Mouse (Mus musculus): Measurements from ENCODE around the gene Adprhl2.

DNA sequence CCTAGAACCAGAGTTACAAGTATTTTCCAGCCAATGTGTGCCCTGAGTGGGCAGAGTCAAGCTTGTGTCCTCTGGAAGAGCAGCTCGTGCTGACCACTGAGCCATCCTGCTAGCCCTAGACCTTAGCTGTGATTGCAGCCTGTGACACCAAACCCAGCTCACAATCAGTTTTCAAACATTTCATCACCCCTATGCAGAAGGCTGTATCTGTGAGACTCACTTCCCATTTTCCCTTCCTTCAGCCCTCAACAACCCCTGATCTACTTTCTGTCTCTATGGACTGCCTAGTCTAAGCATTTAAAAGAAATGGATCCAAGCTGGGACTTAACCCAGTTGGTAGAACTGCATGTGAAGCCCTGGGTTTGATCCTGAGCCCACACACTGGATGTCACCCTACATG lies 16.1 kb downstream of the Adprhl2 start:
- TF ChIP-seq CTCF (IDR thresholded peaks at IDR 0.05; ENCODE audit: extremely low read depth, insufficient read depth, insufficient read length, insufficient replicate concordance) (no peak), POLR2A (IDR thresholded peaks at IDR 0.05; ENCODE audit: low read depth, low read length) (no peak)
